In genomic region chr3:97032053-97032496, GRCm38 (mm10) we compare ENCODE assay signal across 8 mouse cellular contexts.
DNase-seq lines count a peak whose midpoint lies in the region; ATAC-seq and TF ChIP-seq lines count a peak whose summit lies in the region.

No protein-coding gene starts in this region.

- peak overlapping the region; percentile 53 for H3K27ac ChIP-seq in heart, postnatal 0 days (ENCODE audit: low read depth)
- 0 out of 2 replicates have a peak overlapping the region, but pooled peaks have one; percentile 7 for H3K27ac ChIP-seq in lung, embryonic 14.5 days (ENCODE audit: low read depth)
- no peak overlapping the region for H3K27ac ChIP-seq in stomach, embryonic 15.5 days
- no peak overlapping the region for H3K27ac ChIP-seq in kidney, adult 2 months (ENCODE audit: insufficient read depth, low read depth, low read length)

- peak overlapping the region; percentile 56 for H3K4me2 ChIP-seq in heart, postnatal 0 days (ENCODE audit: low read depth, low read length)
- peak overlapping the region; percentile 52 for H3K4me2 ChIP-seq in lung, embryonic 14.5 days
- peak overlapping the region; percentile 42 for H3K4me2 ChIP-seq in stomach, embryonic 15.5 days

- 0 out of 2 replicates have a peak, but pooled peaks cover 4% of the 10 kb centered on the region for H3K27me3 ChIP-seq in E14TG2a.4 (ENCODE audit: insufficient read depth, low read length)
- H3K27me3 ChIP-seq in heart, postnatal 0 days (ENCODE audit: control insufficient read depth, insufficient read depth, low read length), result no peaks in the 10 kb centered on the region
- no peaks in the 10 kb centered on the region for H3K27me3 ChIP-seq in lung, embryonic 14.5 days (ENCODE audit: insufficient read depth, low read length)
- no peaks in the 10 kb centered on the region for H3K27me3 ChIP-seq in stomach, embryonic 15.5 days (replicated peaks)
- H3K27me3 ChIP-seq in kidney, adult 2 months (replicated peaks; ENCODE audit: control insufficient read depth, insufficient read depth, low read length), result no peaks in the 10 kb centered on the region

- TF ChIP-seq POLR2A in kidney, adult 2 months (IDR thresholded peaks at IDR 0.05; ENCODE audit: low read depth, low read length), result no peak

- ATAC-seq in heart, postnatal 0 days (ENCODE audit: insufficient read depth, low read depth), result peak; percentile 45; the same call in 1 of the 2 replicates
- ATAC-seq in lung, embryonic 14.5 days (ENCODE audit: insufficient read depth), result peak; percentile 59
- ATAC-seq in stomach, embryonic 15.5 days (ENCODE audit: insufficient read depth, low FRiP score, low read depth), result no peak

- 6% methylated on average over 10 of the region's 10 CpGs for WGBS in heart, postnatal 0 days
- 0% methylated on average over 10 of the region's 10 CpGs for WGBS in lung, embryonic 14.5 days
- 2% methylated on average over 10 of the region's 10 CpGs for WGBS in stomach, embryonic 15.5 days
- 1% methylated on average over 10 of the region's 10 CpGs for WGBS in kidney, adult 2 months

- peak overlapping the region; percentile 29; the same call in 1 of the 2 replicates for H3K4me3 ChIP-seq in E14TG2a.4 (replicated peaks; ENCODE audit: low read length)
- peak overlapping the region; percentile 35 for H3K4me3 ChIP-seq in heart, postnatal 0 days (ENCODE audit: low read depth, low read length)
- H3K4me3 ChIP-seq in lung, embryonic 14.5 days (ENCODE audit: low read depth, low read length), result peak overlapping the region; percentile 24
- H3K4me3 ChIP-seq in stomach, embryonic 15.5 days (replicated peaks), result peak overlapping the region; percentile 29
- H3K4me3 ChIP-seq in kidney, adult 2 months (ENCODE audit: insufficient read depth, low read depth, low read length), result no peak overlapping the region

- H3K9ac ChIP-seq in heart, postnatal 0 days (replicated peaks; ENCODE audit: low read depth, low read length), result no peak overlapping the region; the same call in 1 of the 2 replicates
- H3K9ac ChIP-seq in lung, embryonic 14.5 days, result 0 out of 2 replicates have a peak overlapping the region, but pooled peaks have one; percentile 19
- no peak overlapping the region for H3K9ac ChIP-seq in stomach, embryonic 15.5 days

- peak; percentile 16 for DNase-seq in R1 (ENCODE audit: low read depth, low spot score)
- DNase-seq in heart, postnatal 0 days (ENCODE audit: low spot score), result peak; percentile 41
- DNase-seq in lung, embryonic 14.5 days, result peak; percentile 64
- DNase-seq in testis, postnatal 10 days (ENCODE audit: low spot score), result no peak
- DNase-seq in thymus, postnatal 25 days, result no peak
- DNase-seq in kidney, adult 2 months, result no peak

- no peak for TF ChIP-seq EP300 in heart, postnatal 0 days (IDR thresholded peaks at IDR 0.05; ENCODE audit: low read depth)

- H3K4me1 ChIP-seq in E14TG2a.4 (replicated peaks; ENCODE audit: low read depth, low read length), result peaks cover 12% of the 10 kb centered on the region
- peaks cover 7% of the 10 kb centered on the region for H3K4me1 ChIP-seq in heart, postnatal 0 days (ENCODE audit: control insufficient read depth, insufficient read depth)
- H3K4me1 ChIP-seq in lung, embryonic 14.5 days (ENCODE audit: insufficient read depth), result peaks cover 19% of the 10 kb centered on the region
- no peaks in the 10 kb centered on the region for H3K4me1 ChIP-seq in stomach, embryonic 15.5 days
- no peaks in the 10 kb centered on the region for H3K4me1 ChIP-seq in kidney, adult 2 months (ENCODE audit: control insufficient read depth, insufficient read depth, low read length)

- no peaks in the 10 kb centered on the region for H3K36me3 ChIP-seq in E14TG2a.4 (ENCODE audit: insufficient read depth, low read length)
- H3K36me3 ChIP-seq in heart, postnatal 0 days (replicated peaks; ENCODE audit: control insufficient read depth, insufficient read depth, low read length), result no peaks in the 10 kb centered on the region
- H3K36me3 ChIP-seq in lung, embryonic 14.5 days (ENCODE audit: insufficient read depth), result no peaks in the 10 kb centered on the region
- H3K36me3 ChIP-seq in stomach, embryonic 15.5 days, result no peaks in the 10 kb centered on the region
- no peaks in the 10 kb centered on the region for H3K36me3 ChIP-seq in kidney, adult 2 months (ENCODE audit: control insufficient read depth, insufficient read depth, low read length)

- H3K9me3 ChIP-seq in E14TG2a.4 (ENCODE audit: low read length), result no peaks in the 10 kb centered on the region
- no peaks in the 10 kb centered on the region for H3K9me3 ChIP-seq in heart, postnatal 0 days (replicated peaks; ENCODE audit: control insufficient read depth, low read length)
- H3K9me3 ChIP-seq in lung, embryonic 14.5 days (ENCODE audit: low read depth, low read length), result no peaks in the 10 kb centered on the region
- no peaks in the 10 kb centered on the region for H3K9me3 ChIP-seq in stomach, embryonic 15.5 days

- TF ChIP-seq CTCF in E14TG2a.4 (conservative IDR thresholded peaks at IDR 0.05; ENCODE audit: low read length), result no peak
- no peak for TF ChIP-seq CTCF in heart, postnatal 0 days (IDR thresholded peaks at IDR 0.05; ENCODE audit: low read depth)
- TF ChIP-seq CTCF in lung, embryonic 14.5 days (IDR thresholded peaks at IDR 0.05; ENCODE audit: low read depth), result no peak
- no peak for TF ChIP-seq CTCF in kidney, adult 2 months (conservative IDR thresholded peaks at IDR 0.05; ENCODE audit: insufficient read depth, insufficient read length, low read depth, low read length)

Comparison
In these comparisons a context has a peak if more than half of its experiments do, and no peak if none do; other contexts are left out.
1. DNase-seq: peak in R1 (single experiment), heart, postnatal 0 days (single experiment) and lung, embryonic 14.5 days (single experiment); none in testis, postnatal 10 days (single experiment), thymus, postnatal 25 days (single experiment) and kidney, adult 2 months (single experiment).
2. H3K27ac ChIP-seq: peak in heart, postnatal 0 days (single experiment) and lung, embryonic 14.5 days (single experiment); none in stomach, embryonic 15.5 days (single experiment) and kidney, adult 2 months (single experiment).
3. Peak in every context shown above with its lines, with median percentiles within 50 percentile points of each other: H3K4me2 ChIP-seq.